Mouse (Mus musculus) induced T-regulatory cell, adult 2 months (primary cell): ENCODE measurements around the gene Tmprss11c.
"Not testable (repeated sequence)": the region's sequence is repeated elsewhere in the genome, so short reads cannot be mapped to it uniquely, and the experiment has no call there.

Experiments
- DNase-seq: peaks from one replicate; pipeline ENCODE4 v3.0.0-alpha.2; 2012; ENCODE audit warnings: low read depth

Gene Tmprss11c

DNA sequence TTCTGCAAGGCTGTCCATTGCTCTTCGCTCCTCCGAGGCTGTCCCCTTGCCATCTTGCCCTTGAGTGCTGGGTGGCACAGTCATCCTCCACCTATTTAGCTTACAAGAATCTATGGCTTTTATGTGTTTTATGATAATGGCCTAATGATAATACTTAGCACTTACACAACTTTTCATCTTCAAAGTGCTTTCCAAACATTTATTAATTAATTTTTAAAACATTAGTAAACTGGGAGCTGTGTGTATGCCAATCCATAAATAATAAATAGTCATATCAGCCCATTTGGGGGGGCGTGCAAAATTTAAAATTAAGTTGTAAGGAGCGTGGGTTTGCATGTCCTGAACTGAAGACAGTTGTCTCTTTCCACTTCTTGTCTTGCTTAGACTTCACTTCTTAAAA is at the start of gene Tmprss11c:
Gene Tmprss11c (minus strand): TSS at position 101 of the 400 bp plus-strand sequence.
- DNase-seq, result no peak

- not testable (repeated sequence) for DNase-seq
Observed at GRCm38 (mm10) chr5:86318018-86318956, 29.2 kb upstream of the Tmprss11c start.

- no peak for DNase-seq
Observed at GRCm38 (mm10) chr5:86306116-86306515, 17.0 kb upstream of the Tmprss11c start.

- no peak for DNase-seq
Observed at GRCm38 (mm10) chr5:86303877-86304276, 14.8 kb upstream of the Tmprss11c start.

DNA sequence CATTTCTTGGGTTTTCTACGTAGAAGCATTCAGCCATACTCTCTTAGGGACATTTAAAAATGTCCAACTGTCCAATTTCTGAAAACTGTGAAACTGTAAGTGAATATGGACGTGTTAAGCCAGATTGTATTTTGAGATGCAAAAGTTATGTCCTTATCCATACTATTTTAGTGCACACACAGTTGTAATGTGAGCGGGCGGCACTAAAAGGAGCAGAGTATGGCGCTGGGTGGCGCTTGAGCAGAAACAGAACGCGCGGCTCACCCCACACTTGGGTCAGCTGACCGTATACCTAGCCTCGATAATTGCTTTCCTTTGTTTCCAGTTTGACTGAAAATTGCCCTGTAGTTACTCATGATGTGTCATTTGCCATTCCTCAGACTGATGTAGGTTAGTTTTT is 42.5 kb downstream of the Tmprss11c start:
- no peak for DNase-seq

DNA sequence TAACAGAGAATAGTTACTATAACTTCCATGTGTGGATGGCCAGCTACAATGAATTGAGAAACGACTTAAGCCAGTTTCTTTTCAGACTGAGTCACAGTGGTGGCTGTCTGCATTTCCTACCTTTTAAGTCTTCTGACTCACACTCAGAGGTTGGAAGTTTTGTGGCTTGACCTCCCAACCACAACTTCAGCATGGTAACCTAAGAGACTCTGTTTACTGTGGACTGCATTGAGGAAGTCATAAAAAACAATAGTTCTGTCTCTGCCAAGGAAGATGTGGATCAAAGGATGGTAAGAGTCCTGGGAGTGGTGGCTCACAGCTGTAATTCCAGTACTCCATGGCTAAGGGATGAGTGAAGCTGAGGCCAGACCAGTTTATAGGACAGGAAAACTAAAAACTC is 44.2 kb downstream of the Tmprss11c start:
- no peak for DNase-seq

DNA sequence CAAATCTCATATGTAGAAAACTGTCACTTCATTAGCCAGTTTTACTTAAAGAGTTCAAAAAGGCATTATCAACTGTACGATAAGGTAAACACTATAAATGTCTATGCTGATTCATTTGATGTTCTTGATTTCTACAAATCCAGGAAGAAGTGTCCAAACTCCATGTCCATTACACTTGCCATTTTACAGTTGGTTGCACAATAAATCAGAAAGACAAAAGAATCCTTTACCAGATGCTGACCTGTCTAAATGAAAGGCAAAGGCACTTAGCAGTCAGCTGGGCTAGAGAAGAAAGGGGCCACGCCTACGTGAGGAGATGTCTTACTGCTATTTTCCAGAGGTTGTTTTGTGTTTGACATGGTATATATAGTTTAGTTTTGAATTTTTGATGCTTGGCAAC is 44.8 kb downstream of the Tmprss11c start:
- DNase-seq, result no peak

DNA sequence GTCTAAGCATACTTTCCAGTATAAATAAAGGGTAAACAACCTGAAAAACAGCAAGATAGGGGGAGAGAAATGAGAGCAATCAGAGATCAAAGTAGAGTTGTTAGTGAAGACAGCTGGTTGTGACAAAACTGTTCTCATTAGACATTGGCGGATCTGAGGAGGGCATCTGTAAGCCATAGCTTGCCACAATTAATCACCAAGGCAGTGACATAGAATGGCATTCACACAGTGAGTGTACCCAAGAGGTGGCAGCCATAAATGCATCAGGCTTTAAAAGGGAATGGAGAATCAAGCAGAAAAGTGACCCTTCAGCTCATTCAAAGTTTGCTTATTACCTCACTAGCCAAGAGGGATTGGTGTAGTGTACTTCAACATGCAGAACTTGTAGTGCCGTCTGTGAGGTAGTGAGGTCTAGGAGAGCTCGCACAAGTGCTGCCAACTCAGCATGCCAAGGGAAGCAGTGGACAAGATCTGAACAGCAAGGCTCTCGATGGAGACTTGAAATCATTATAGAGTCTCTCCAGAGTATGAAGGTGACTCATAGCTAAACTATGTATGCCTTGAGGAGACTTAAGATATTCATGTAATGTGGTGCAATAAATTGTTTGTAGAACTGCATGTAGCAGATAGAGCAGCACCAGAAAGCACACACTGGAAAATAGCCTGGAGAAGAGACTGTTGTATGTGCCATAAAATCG is 61.8 kb downstream of the Tmprss11c start:
- DNase-seq, result no peak

DNA sequence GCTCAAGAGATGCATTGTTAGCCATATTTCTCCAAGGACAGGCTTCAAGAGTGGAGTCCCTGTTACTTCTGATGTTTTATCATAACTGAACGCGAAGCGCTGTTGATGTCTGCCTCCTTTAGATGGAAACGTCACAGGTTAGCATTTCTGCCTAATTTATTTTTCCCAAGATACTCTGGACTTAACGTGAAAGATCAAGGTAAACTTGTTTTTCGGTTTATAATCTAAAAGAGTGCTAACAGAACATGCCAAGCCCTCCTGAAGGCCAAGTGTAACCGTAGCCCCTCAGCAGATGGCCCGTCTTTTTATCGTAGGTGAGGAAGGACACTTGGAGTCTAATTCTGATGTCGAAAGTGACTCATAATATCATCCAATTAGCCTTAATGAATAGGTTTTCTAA is 91.3 kb downstream of the Tmprss11c start, which contains the start of gene Gnrhr:
Gene Gnrhr (minus strand): TSS at position 101 of the 400 bp plus-strand sequence.
- DNase-seq, result no peak

DNA sequence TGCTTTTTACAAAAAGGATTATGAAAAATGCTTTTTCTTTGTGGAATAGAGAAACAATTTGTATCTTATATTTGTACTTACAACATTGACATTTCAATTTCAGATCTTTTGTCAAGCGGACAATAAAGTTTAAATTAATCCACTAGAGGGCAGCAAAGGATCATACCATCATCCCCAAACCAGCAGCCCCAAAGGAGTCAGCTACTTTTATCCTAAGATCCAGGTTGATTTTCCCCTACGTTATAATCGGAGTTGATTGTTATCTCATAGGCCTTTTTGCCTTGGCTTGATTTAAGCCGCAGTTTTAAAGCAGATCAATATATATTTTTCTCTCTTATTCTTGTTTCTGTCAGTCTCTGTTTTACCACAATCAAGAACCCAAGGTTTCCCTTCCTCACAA is 97.8 kb downstream of the Tmprss11c start:
- DNase-seq, result peak; percentile 72

- DNase-seq, result peak; percentile 79
Observed at GRCm38 (mm10) chr5:86190770-86191169, 98.3 kb downstream of the Tmprss11c start.

DNA sequence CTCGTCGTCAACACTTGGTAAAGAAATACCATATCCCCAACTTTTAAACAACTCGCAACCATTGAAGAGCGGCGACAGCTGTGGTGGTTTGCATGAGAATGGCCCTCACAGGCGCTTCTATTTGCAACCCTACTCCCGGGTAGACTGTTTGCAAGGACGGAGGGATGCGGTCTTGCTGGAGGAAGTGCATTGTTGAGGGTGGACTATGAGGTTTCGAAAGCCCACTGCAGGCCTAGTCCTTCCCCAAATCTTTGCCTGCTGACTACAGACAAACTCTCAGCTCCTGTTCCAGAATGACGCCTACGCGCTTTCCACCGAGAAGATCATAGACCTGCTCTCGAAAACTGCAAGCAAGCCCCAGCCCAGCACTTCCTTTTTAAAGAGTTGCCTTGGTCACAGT is 98.8 kb downstream of the Tmprss11c start:
- no peak for DNase-seq

DNA sequence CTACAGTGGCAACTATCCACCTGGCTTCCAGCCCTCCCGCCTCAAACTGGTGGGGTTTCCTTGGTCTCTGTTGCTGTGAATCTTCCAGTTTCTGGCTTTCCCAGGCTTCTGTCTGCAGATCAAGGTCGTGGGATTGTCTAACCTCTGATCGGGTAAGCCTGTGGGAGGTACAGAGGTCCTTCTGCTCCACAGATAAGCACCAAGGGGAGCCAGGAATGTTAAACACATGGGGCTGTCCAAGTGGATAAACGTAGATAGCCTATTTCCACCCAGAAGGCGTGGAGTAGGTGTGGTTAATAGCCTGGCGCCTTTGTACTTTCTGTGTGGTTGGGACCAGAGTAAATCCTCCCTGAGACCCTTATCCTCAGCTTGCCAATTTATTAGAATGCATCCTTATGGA is 101.7 kb downstream of the Tmprss11c start:
- no peak for DNase-seq
